Mouse (Mus musculus) limb, embryonic 13.5 days (tissue): ENCODE measurements around the gene Gjd3. TPM values are rescaled to one million over a fixed set of nuclear protein-coding genes. Genes with fewer than 3 reads are reported as not detected.
"Not testable (repeated sequence)": the region's sequence is repeated elsewhere in the genome, so short reads cannot be mapped to it uniquely, and the experiment has no call there.

Experiments
- ATAC-seq: fragments of 200-750 bp; cut with Nextera tagmentation; 2 replicates; pipeline ENCODE4 v1.8.0; 2017; ENCODE audit warnings: low read depth, moderate number of reproducible peaks, moderate TSS enrichment; ENCODE audit not compliant: low FRiP score
- H3K27ac ChIP-seq: fragments of 300-500 bp; sonication (generic); 2 replicates; pipeline ENCODE4 v1.5.1; 2015; ENCODE audit warnings: inconsistent platforms, mild to moderate bottlenecking, moderate library complexity
- H3K27me3 ChIP-seq: fragments of 300-500 bp; sonication (generic); 2 replicates; pipeline ENCODE4 v1.6.1; 2015; ENCODE audit warnings: mild to moderate bottlenecking, inconsistent platforms
- H3K36me3 ChIP-seq: fragments of 300-500 bp; sonication (generic); 2 replicates; pipeline ENCODE4 v1.6.1; 2015; ENCODE audit warnings: inconsistent platforms, mild to moderate bottlenecking, moderate library complexity
- H3K4me1 ChIP-seq: fragments of 300-500 bp; sonication (generic); 2 replicates; pipeline ENCODE4 v1.6.1; 2015; ENCODE audit warnings: inconsistent platforms
- H3K4me2 ChIP-seq: fragments of 300-500 bp; sonication (generic); replicated peaks from 2 replicates; pipeline ENCODE4 v1.6.1; 2015; ENCODE audit warnings: inconsistent platforms, mild to moderate bottlenecking, moderate library complexity
- H3K4me3 ChIP-seq: fragments of 300-500 bp; sonication (generic); 2 replicates; pipeline ENCODE4 v1.5.1; 2015; ENCODE audit warnings: moderate library complexity, mild to moderate bottlenecking, inconsistent platforms
- H3K9ac ChIP-seq: fragments of 300-500 bp; sonication (generic); 2 replicates; pipeline ENCODE4 v1.6.1; 2015; ENCODE audit warnings: mild to moderate bottlenecking, inconsistent platforms
- H3K9me3 ChIP-seq: fragments of 300-500 bp; sonication (generic); 2 replicates; pipeline ENCODE4 v1.6.1; 2016; ENCODE audit warnings: inconsistent platforms
- WGBS: fragments of 180-500 bp; shearing (Covaris S2); methylation state at CpG from one replicate; pipeline ENCODE4 v1.1.7; 2015; 5-methylcytosine and 5-hydroxymethylcytosine counted together
- polyA plus RNA-seq: library from polyadenylated mRNA; unstranded; fragments of >200 nt; fragmentation: Nextera tagmentation; extraction: Ambion mirVana; gene quantifications from 2 replicates; pipeline ENCODE4 v1.2.1, GENCODE M21; 2015

Gene Gjd3
- polyA plus RNA-seq, 1 experiment from 2014 or later = 0.41 TPM

DNA sequence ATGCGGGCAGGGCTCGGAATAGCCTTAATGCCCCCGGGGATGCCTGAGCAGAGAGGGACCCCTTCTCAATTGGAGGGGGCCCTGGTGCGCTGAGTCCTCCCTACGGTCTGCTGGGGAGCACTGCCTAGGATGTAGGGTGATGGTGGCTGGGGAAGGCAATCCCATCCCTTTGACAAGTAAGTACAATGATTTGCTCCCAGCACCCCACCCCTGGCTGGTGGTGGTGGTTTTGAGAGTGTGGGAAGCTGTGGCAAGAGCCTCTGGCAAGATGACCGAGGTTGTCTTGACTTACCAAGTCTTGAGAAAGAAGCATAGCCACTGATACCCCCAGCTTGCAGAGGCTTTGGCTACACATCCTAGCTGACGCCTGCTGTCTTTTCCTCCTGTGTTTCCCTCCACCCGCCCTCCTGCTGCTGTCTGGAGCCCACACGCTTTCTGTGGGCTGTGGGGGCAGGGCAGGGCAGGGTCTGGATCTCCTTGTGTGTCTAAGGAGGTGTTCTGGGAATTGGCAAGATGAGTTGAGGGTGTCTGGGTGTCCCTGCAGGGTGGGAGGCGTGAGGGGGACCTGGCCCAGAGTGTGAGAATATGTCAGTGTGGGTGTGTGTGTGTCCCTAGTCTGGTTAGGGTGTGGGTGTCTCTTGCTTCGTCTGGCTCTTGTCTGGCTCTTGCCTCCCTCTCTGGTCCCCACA lies 42.7 kb downstream of the Gjd3 start:
- Histone ChIP-seq H3K9me3 (no peaks in the 10 kb centered on the region), H3K4me3 (peak overlapping the region; percentile 90), H3K9ac (peak overlapping the region; percentile 94), H3K27ac (peak overlapping the region; percentile 84), H3K4me2 (peak overlapping the region; percentile 95), H3K36me3 (peaks cover 4% of the 10 kb centered on the region; the same call in 1 of the 2 replicates), H3K27me3 (no peaks in the 10 kb centered on the region), H3K4me1 (peaks cover 87% of the 10 kb centered on the region)
- WGBS = 35% methylated on average over 11 of the region's 11 CpGs
- no peak for ATAC-seq

GRCm38 (mm10) chr11:98939084-98939952 lies 43.5 kb downstream of the Gjd3 start:
- H3K4me2 ChIP-seq = peak overlapping the region; percentile 95
- H3K27ac ChIP-seq = peak overlapping the region; percentile 84
- 39% methylated on average over 15 of the region's 15 CpGs for WGBS
- peak overlapping the region; percentile 90 for H3K4me3 ChIP-seq
- no peaks in the 10 kb centered on the region for H3K27me3 ChIP-seq
- H3K9me3 ChIP-seq = no peaks in the 10 kb centered on the region
- peaks cover 9% of the 10 kb centered on the region for H3K36me3 ChIP-seq
- H3K9ac ChIP-seq = peak overlapping the region; percentile 94
- no peak for ATAC-seq
- H3K4me1 ChIP-seq = peaks cover 87% of the 10 kb centered on the region

DNA sequence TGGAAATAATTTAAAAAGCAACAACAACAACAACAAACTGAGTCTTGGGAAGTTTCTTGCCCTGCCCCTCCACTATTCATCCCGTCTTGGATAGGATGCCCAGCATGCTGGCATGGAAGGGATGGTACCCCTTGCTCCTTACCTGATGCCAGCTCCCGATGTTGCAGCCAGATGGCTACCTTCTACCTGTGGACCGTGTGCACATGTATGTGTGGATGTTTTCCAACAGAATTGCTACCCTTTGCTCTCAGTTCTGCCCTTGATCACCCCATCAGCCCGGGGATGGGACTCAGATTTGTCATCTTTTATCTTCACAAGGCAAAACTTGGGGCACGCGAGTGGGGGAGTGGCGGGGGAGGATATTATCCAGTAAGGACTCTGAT lies 44.1 kb downstream of the Gjd3 start:
- Histone ChIP-seq H3K36me3 (peaks cover 9% of the 10 kb centered on the region), H3K4me3 (peak overlapping the region; percentile 90), H3K9me3 (no peaks in the 10 kb centered on the region), H3K9ac (peak overlapping the region; percentile 94), H3K4me1 (peaks cover 87% of the 10 kb centered on the region), H3K27ac (peak overlapping the region; percentile 96; the same call in 1 of the 2 replicates), H3K27me3 (no peaks in the 10 kb centered on the region), H3K4me2 (peak overlapping the region; percentile 95)
- no peak for ATAC-seq
- WGBS = 29% methylated on average over 7 of the region's 7 CpGs

GRCm38 (mm10) chr11:98937914-98938694 lies 44.7 kb downstream of the Gjd3 start:
- Histone ChIP-seq H3K4me3 (peak overlapping the region; percentile 90), H3K9me3 (no peaks in the 10 kb centered on the region), H3K4me2 (peak overlapping the region; percentile 95), H3K27ac (peak overlapping the region; percentile 96), H3K9ac (peak overlapping the region; percentile 94), H3K36me3 (peaks cover 9% of the 10 kb centered on the region), H3K27me3 (no peaks in the 10 kb centered on the region), H3K4me1 (peaks cover 87% of the 10 kb centered on the region)
- no peak for ATAC-seq
- WGBS = under 1% methylated on average over 39 of the region's 39 CpGs

DNA sequence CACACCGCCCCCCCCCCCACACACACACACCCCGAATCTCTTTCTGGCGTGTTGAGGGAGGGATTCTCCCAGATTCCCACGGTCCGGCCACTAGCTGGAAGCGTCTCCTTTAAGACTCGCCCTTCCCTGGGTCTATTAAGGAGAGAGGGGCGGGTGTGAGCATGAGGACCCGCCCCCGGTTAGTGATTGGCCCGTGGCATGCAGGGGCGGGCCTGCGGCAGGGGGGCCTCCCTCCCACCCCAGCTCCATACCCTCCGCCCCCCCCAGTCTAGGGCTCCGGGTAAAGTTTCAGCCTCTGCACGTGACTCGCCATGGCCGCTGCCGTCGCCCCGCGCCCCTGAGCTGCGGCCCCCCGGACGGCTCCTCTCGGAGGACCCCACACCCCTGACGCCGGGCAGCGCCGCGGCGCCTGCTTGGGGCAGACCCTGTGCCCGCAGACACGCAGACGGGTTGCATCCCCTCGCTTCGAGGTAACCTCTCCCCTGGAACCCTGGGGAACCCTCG lies 45.4 kb downstream of the Gjd3 start:
- H3K27me3 ChIP-seq = no peaks in the 10 kb centered on the region
- peak; percentile 86 for ATAC-seq
- H3K27ac ChIP-seq = peak overlapping the region; percentile 96
- H3K4me2 ChIP-seq = peak overlapping the region; percentile 95
- WGBS = 1% methylated on average over 36 of the region's 38 CpGs
- H3K4me1 ChIP-seq = peaks cover 87% of the 10 kb centered on the region
- no peaks in the 10 kb centered on the region for H3K9me3 ChIP-seq
- peaks cover 9% of the 10 kb centered on the region for H3K36me3 ChIP-seq
- H3K4me3 ChIP-seq = peak overlapping the region; percentile 90
- peak overlapping the region; percentile 94 for H3K9ac ChIP-seq

DNA sequence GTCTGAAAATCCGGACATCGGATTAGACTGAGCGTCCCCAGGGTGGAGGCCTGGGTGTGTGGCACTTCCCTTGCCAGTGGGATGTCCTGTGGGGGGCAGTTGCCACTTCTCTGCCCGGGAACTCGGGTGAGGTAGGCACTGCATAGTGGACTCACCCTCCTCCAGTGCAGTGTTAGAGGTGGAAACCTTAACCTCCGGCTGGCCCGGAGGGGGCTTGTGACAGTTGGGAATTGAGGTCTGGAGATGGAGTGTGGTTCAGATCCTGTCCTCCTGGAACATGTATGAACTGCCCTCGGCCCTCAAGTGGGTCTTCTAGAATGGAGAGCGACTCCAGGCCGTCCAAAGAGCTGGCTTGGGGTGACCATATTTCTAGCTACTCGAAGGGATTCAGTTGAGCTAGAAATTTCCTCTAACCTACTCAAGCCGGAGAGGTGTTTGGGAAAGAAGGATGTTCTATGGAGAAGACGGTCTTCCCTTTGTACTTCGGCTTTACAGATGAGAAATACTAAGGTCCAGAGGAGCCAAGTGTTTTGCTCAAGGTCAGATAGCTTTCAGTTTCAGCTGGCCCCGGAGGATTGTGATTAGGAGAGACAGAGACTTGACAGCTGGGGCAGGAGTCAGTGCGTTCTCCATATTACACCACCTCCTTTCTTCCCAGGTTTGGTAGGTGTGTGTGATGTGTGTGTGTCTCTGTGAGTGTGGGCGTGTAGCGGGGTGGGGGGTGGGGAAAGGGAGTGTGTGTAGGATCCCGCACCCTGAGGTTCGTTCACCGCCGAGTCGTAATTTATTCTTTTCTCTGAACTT lies 46.0 kb downstream of the Gjd3 start:
- Histone ChIP-seq H3K4me1 (peaks cover 87% of the 10 kb centered on the region), H3K9me3 (no peaks in the 10 kb centered on the region), H3K36me3 (peaks cover 9% of the 10 kb centered on the region), H3K9ac (peak overlapping the region; percentile 94), H3K4me3 (peak overlapping the region; percentile 90), H3K27ac (peak overlapping the region; percentile 96), H3K27me3 (no peaks in the 10 kb centered on the region), H3K4me2 (peak overlapping the region; percentile 95)
- WGBS = under 1% methylated on average over 23 of the region's 23 CpGs
- peak; percentile 43 for ATAC-seq

GRCm38 (mm10) chr11:98936170-98936569 lies 46.6 kb downstream of the Gjd3 start:
- Histone ChIP-seq H3K36me3 (peaks cover 9% of the 10 kb centered on the region), H3K27me3 (no peaks in the 10 kb centered on the region), H3K9me3 (no peaks in the 10 kb centered on the region), H3K4me2 (peak overlapping the region; percentile 95), H3K27ac (peak overlapping the region; percentile 96), H3K4me3 (peak overlapping the region; percentile 90), H3K9ac (peak overlapping the region; percentile 94), H3K4me1 (peaks cover 87% of the 10 kb centered on the region)
- under 1% methylated on average over 29 of the region's 29 CpGs for WGBS
- peak; percentile 37 for ATAC-seq

- Histone ChIP-seq H3K9me3 (no peaks in the 10 kb centered on the region), H3K4me2 (peak overlapping the region; percentile 95), H3K9ac (no peak overlapping the region), H3K27ac (peak overlapping the region; percentile 96), H3K36me3 (peaks cover 9% of the 10 kb centered on the region), H3K4me3 (no peak overlapping the region), H3K27me3 (no peaks in the 10 kb centered on the region), H3K4me1 (peaks cover 87% of the 10 kb centered on the region)
- no peak for ATAC-seq
- WGBS = 90% methylated on average over 3 of the region's 3 CpGs
These were observed 47.7 kb downstream of the Gjd3 start for GRCm38 (mm10) chr11:98935123-98935522.

DNA sequence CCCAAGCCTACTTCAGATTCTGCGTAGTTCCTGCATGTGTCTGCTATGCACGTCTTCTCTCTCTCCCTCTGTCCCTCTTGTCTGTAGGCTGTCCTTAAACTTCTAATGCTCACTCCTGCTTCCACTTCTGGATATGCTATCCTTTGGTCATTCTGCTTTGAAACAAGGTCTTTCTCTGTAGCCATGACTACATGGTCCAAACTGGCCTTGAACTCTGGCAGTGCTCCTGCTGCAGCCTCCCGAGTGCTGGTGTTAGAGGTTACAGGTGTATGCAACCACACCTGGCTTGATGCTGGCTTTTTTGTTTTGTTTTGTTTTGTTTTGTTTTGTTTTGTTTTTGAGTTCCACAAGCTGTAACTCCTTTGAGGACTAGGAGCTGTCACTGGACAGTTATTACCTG lies 48.4 kb downstream of the Gjd3 start:
- Histone ChIP-seq H3K4me3 (no peak overlapping the region), H3K4me2 (no peak overlapping the region), H3K27me3 (no peaks in the 10 kb centered on the region), H3K4me1 (peaks cover 87% of the 10 kb centered on the region), H3K9me3 (no peaks in the 10 kb centered on the region), H3K27ac (peak overlapping the region; percentile 91; the same call in 1 of the 2 replicates), H3K36me3 (peaks cover 9% of the 10 kb centered on the region), H3K9ac (no peak overlapping the region)
- WGBS = 95% methylated on average over 3 of the region's 3 CpGs
- ATAC-seq = no peak

- 92% methylated on average over 2 of the region's 2 CpGs for WGBS
- Histone ChIP-seq H3K27ac (peak overlapping the region; percentile 91; the same call in 1 of the 2 replicates), H3K4me1 (peaks cover 87% of the 10 kb centered on the region), H3K4me2 (peak overlapping the region; percentile 94; the same call in 1 of the 2 replicates)
- not testable (repeated sequence) for H3K27me3 ChIP-seq, ATAC-seq, H3K4me3 ChIP-seq, H3K36me3 ChIP-seq, H3K9me3 ChIP-seq, H3K9ac ChIP-seq
These were observed 49.0 kb downstream of the Gjd3 start for GRCm38 (mm10) chr11:98933847-98934246.

DNA sequence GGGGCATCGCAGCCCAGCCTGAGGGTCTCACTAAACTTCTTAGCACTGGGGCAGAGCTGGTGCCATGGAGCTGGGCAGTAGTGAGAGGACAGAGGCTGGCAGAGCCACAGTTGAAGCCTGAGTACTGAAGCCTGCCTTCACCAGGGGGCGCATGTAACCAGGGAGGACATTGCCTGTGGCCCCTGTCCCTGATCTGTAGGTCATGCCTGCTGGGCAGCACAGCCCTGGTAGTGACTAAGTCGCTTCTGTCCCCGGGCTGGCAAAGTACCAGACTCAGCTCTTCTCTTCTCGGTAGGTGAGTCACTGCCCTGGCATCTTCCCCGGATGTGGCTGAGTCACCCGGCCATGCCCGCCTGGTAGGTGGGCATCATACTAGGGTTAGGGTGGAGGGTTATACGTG lies 49.7 kb downstream of the Gjd3 start:
- peak overlapping the region; percentile 17 for H3K4me3 ChIP-seq
- H3K27ac ChIP-seq = peak overlapping the region; percentile 91
- H3K27me3 ChIP-seq = no peaks in the 10 kb centered on the region
- peaks cover 89% of the 10 kb centered on the region for H3K4me1 ChIP-seq
- no peaks in the 10 kb centered on the region for H3K9me3 ChIP-seq
- 43% methylated on average over 9 of the region's 9 CpGs for WGBS
- H3K36me3 ChIP-seq = peaks cover 9% of the 10 kb centered on the region
- peak overlapping the region; percentile 94 for H3K4me2 ChIP-seq
- no peak for ATAC-seq
- peak overlapping the region; percentile 55 for H3K9ac ChIP-seq
